Mouse (Mus musculus) liver, adult 2 months (tissue): Measurements from ENCODE around the gene Zbtb41.

Source experiments
- CTCF ChIP-seq: fragments of 200-500 bp; IDR thresholded peaks from 2 replicates; pipeline ENCODE4 v1.5.1; 2011; ENCODE audit warnings: low read depth, low read length, control low read depth
- POLR2A ChIP-seq: fragments of 200-500 bp; IDR thresholded peaks from 2 replicates; pipeline ENCODE4 v1.6.1; 2011; ENCODE audit warnings: low read length, control low read depth; ENCODE audit not compliant: insufficient read depth; ENCODE audit errors: extremely low read depth

GRCm38 (mm10) chr1:139501258-139501752 is 79.2 kb downstream of the Zbtb41 start, which contains the start of gene F13b:
- peak; percentile 12; the same call in 1 of the 2 replicates for TF ChIP-seq CTCF
- TF ChIP-seq POLR2A = no peak
